In genomic region chr11:115766981-115767380, GRCm38 (mm10) we compare ENCODE assay signal across 8 mouse cellular contexts. TPM values are rescaled to one million over a fixed set of nuclear protein-coding genes. Genes with fewer than 3 reads are reported as not detected.
DNase-seq lines count a peak whose midpoint lies in the region; ATAC-seq and TF ChIP-seq lines count a peak whose summit lies in the region.

No protein-coding gene starts in this region.

- no peak for DNase-seq in forebrain, embryonic 10.5 days (ENCODE audit: extremely low spot score, low spot score)
- peak; percentile 91 for DNase-seq in kidney, adult 2 months
- no peak for DNase-seq in midbrain, embryonic 10.5 days (ENCODE audit: low spot score)
- no peak for DNase-seq in frontal cortex, postnatal 25 days (ENCODE audit: low spot score in 2 of 2)
- no peak for DNase-seq in thymus, postnatal 25 days
- DNase-seq in adrenal gland, postnatal 36 days, result no peak

- peak overlapping the region; percentile 99; the same call in 1 of the 2 replicates for H3K27ac ChIP-seq in forebrain, embryonic 10.5 days
- peak overlapping the region; percentile 99 for H3K27ac ChIP-seq in kidney, adult 2 months (ENCODE audit: insufficient read depth, low read depth, low read length)
- H3K27ac ChIP-seq in midbrain, embryonic 10.5 days (replicated peaks), result peak overlapping the region; percentile 99

- WGBS in forebrain, embryonic 10.5 days, result 95% methylated on average over 8 of the region's 8 CpGs
- WGBS in kidney, adult 2 months, result 39% methylated on average over 8 of the region's 8 CpGs
- 92% methylated on average over 8 of the region's 8 CpGs for WGBS in midbrain, embryonic 10.5 days

- H3K9me3 ChIP-seq in erythroblast, embryonic 14.5 days (ENCODE audit: control insufficient read depth, low read length), result no peaks in the 10 kb centered on the region
- 0 out of 2 replicates have a peak, but pooled peaks cover 1% of the 10 kb centered on the region for H3K9me3 ChIP-seq in forebrain, embryonic 10.5 days
- H3K9me3 ChIP-seq in midbrain, embryonic 10.5 days (replicated peaks), result 0 out of 2 replicates have a peak, but pooled peaks cover 6% of the 10 kb centered on the region

- no peak for TF ChIP-seq POLR2A in kidney, adult 2 months (IDR thresholded peaks at IDR 0.05; ENCODE audit: low read depth, low read length)

- H3K27me3 ChIP-seq in erythroblast, embryonic 14.5 days (ENCODE audit: control insufficient read depth), result no peaks in the 10 kb centered on the region
- no peaks in the 10 kb centered on the region for H3K27me3 ChIP-seq in forebrain, embryonic 10.5 days (ENCODE audit: poor library complexity, severe bottlenecking)
- no peaks in the 10 kb centered on the region for H3K27me3 ChIP-seq in kidney, adult 2 months (replicated peaks; ENCODE audit: control insufficient read depth, insufficient read depth, low read length)
- H3K27me3 ChIP-seq in midbrain, embryonic 10.5 days (ENCODE audit: low read depth, poor library complexity, severe bottlenecking), result no peaks in the 10 kb centered on the region

- TF ChIP-seq CTCF in kidney, adult 2 months (conservative IDR thresholded peaks at IDR 0.05; ENCODE audit: insufficient read depth, insufficient read length, low read depth, low read length), result no peak

- H3K36me3 ChIP-seq in erythroblast, embryonic 14.5 days (ENCODE audit: control insufficient read depth), result peaks cover 26% of the 10 kb centered on the region
- H3K36me3 ChIP-seq in forebrain, embryonic 10.5 days (replicated peaks), result peaks cover 21% of the 10 kb centered on the region
- H3K36me3 ChIP-seq in kidney, adult 2 months (ENCODE audit: control insufficient read depth, insufficient read depth, low read length), result no peaks in the 10 kb centered on the region
- peaks cover 26% of the 10 kb centered on the region for H3K36me3 ChIP-seq in midbrain, embryonic 10.5 days

- peaks cover 61% of the 10 kb centered on the region for H3K4me1 ChIP-seq in erythroblast, embryonic 14.5 days (ENCODE audit: control insufficient read depth)
- peaks cover 43% of the 10 kb centered on the region for H3K4me1 ChIP-seq in forebrain, embryonic 10.5 days
- H3K4me1 ChIP-seq in kidney, adult 2 months (ENCODE audit: control insufficient read depth, insufficient read depth, low read length), result peaks cover 13% of the 10 kb centered on the region; the same call in 1 of the 2 replicates
- peaks cover 41% of the 10 kb centered on the region for H3K4me1 ChIP-seq in midbrain, embryonic 10.5 days

- no peak for ATAC-seq in erythroblast, adult 5-6 weeks (replicated peaks; ENCODE audit: low FRiP score, poor library complexity, severe bottlenecking)

- H3K4me3 ChIP-seq in erythroblast, embryonic 14.5 days (replicated peaks), result peak overlapping the region; percentile 73
- peak overlapping the region; percentile 91; the same call in 1 of the 2 replicates for H3K4me3 ChIP-seq in forebrain, embryonic 10.5 days
- H3K4me3 ChIP-seq in kidney, adult 2 months (ENCODE audit: insufficient read depth, low read depth, low read length), result peak overlapping the region; percentile 91
- H3K4me3 ChIP-seq in midbrain, embryonic 10.5 days, result peak overlapping the region; percentile 77

RNA-seq across cellular contexts. Expression of gene Tmem94, which starts 1.7 kb away (rescaled TPM):
- 6.1 and 6.3 TPM in 2 replicates for polyA plus RNA-seq in erythroblast, embryonic 14.5 days (2012)
- total RNA-seq in erythroblast, adult 5-6 weeks (2015; ENCODE audit: low replicate concordance), result 5.6 and 8.5 TPM in 2 replicates
- total RNA-seq in erythroblast, adult 5-6 weeks (2017; ENCODE audit: low replicate concordance), result 8.7 and 13.5 TPM in 2 replicates
- 36.8 and 38.1 TPM in 2 replicates for polyA plus RNA-seq in forebrain, embryonic 10.5 days (2016; fragmentation: Nextera tagmentation; extraction: Ambion mirVana)
- polyA plus RNA-seq in kidney, adult 2 months (2012; rRNA removed), result 77.1 and 97.8 TPM in 2 replicates
- polyA plus RNA-seq in midbrain, embryonic 10.5 days (2016; fragmentation: Nextera tagmentation; extraction: Ambion mirVana), result 39.6 and 45.2 TPM in 2 replicates
- total RNA-seq in adrenal gland, postnatal 36 days (2021), result 10 to 100 TPM; 74.6 to 95.5 TPM

RNA-seq across cellular contexts. Expression of gene Caskin2, which starts 46.5 kb away (rescaled TPM):
- 10.9 and 12.1 TPM in 2 replicates for polyA plus RNA-seq in erythroblast, embryonic 14.5 days (2012)
- 4.0 and 4.8 TPM in 2 replicates for total RNA-seq in erythroblast, adult 5-6 weeks (2015; ENCODE audit: low replicate concordance)
- total RNA-seq in erythroblast, adult 5-6 weeks (2017; ENCODE audit: low replicate concordance), result 2.0 and 3.1 TPM in 2 replicates
- 18.3 and 19.2 TPM in 2 replicates for polyA plus RNA-seq in forebrain, embryonic 10.5 days (2016; fragmentation: Nextera tagmentation; extraction: Ambion mirVana)
- 36.9 and 46.7 TPM in 2 replicates for polyA plus RNA-seq in kidney, adult 2 months (2012; rRNA removed)
- 17.5 and 18.6 TPM in 2 replicates for polyA plus RNA-seq in midbrain, embryonic 10.5 days (2016; fragmentation: Nextera tagmentation; extraction: Ambion mirVana)
- total RNA-seq in adrenal gland, postnatal 36 days (2021), result 10 to 100 TPM; 58.9 to 72.9 TPM

RNA-seq across cellular contexts. Expression of gene Tsen54, which starts 47.5 kb away (rescaled TPM):
- 3.4 and 4.5 TPM in 2 replicates for polyA plus RNA-seq in erythroblast, embryonic 14.5 days (2012)
- 1.7 and 5.6 TPM in 2 replicates for total RNA-seq in erythroblast, adult 5-6 weeks (2015; ENCODE audit: low replicate concordance)
- total RNA-seq in erythroblast, adult 5-6 weeks (2017; ENCODE audit: low replicate concordance), result 1.4 and 2.2 TPM in 2 replicates
- polyA plus RNA-seq in forebrain, embryonic 10.5 days (2016; fragmentation: Nextera tagmentation; extraction: Ambion mirVana), result 34.7 and 41.0 TPM in 2 replicates
- 36.4 and 43.4 TPM in 2 replicates for polyA plus RNA-seq in kidney, adult 2 months (2012; rRNA removed)
- 35.3 and 39.7 TPM in 2 replicates for polyA plus RNA-seq in midbrain, embryonic 10.5 days (2016; fragmentation: Nextera tagmentation; extraction: Ambion mirVana)
- 10 to 100 TPM; 17.1 to 21.4 TPM for total RNA-seq in adrenal gland, postnatal 36 days (2021)

RNA-seq across cellular contexts. Expression of gene Llgl2, which starts 56.9 kb away (rescaled TPM):
- 2.1 and 2.3 TPM in 2 replicates for polyA plus RNA-seq in erythroblast, embryonic 14.5 days (2012)
- 3.3 and 5.4 TPM in 2 replicates for total RNA-seq in erythroblast, adult 5-6 weeks (2015; ENCODE audit: low replicate concordance)
- 0.34 TPM in 1 of 2 replicates, not detected in the other for total RNA-seq in erythroblast, adult 5-6 weeks (2017; ENCODE audit: low replicate concordance)
- polyA plus RNA-seq in forebrain, embryonic 10.5 days (2016; fragmentation: Nextera tagmentation; extraction: Ambion mirVana), result 7.5 and 7.6 TPM in 2 replicates
- 153 and 166 TPM in 2 replicates for polyA plus RNA-seq in kidney, adult 2 months (2012; rRNA removed)
- 5.5 and 5.9 TPM in 2 replicates for polyA plus RNA-seq in midbrain, embryonic 10.5 days (2016; fragmentation: Nextera tagmentation; extraction: Ambion mirVana)
- 10 to 100 TPM in 1 of 2 experiments, 1 to 10 TPM in 1; 4.9 to 10.9 TPM for total RNA-seq in adrenal gland, postnatal 36 days (2021)

RNA-seq across cellular contexts. Expression of gene Grb2, which starts 58.6 kb away (rescaled TPM):
- 3.4 and 3.8 TPM in 2 replicates for polyA plus RNA-seq in erythroblast, embryonic 14.5 days (2012)
- total RNA-seq in erythroblast, adult 5-6 weeks (2015; ENCODE audit: low replicate concordance), result 27.4 and 34.4 TPM in 2 replicates
- total RNA-seq in erythroblast, adult 5-6 weeks (2017; ENCODE audit: low replicate concordance), result 12.0 and 21.9 TPM in 2 replicates
- polyA plus RNA-seq in forebrain, embryonic 10.5 days (2016; fragmentation: Nextera tagmentation; extraction: Ambion mirVana), result 74.4 and 79.6 TPM in 2 replicates
- 34.1 and 42.6 TPM in 2 replicates for polyA plus RNA-seq in kidney, adult 2 months (2012; rRNA removed)
- 81.7 and 88.3 TPM in 2 replicates for polyA plus RNA-seq in midbrain, embryonic 10.5 days (2016; fragmentation: Nextera tagmentation; extraction: Ambion mirVana)
- 100 to 1,000 TPM; 132 to 158 TPM for total RNA-seq in adrenal gland, postnatal 36 days (2021)
